Mouse (Mus musculus): ENCODE measurements around the gene Ehd1.
"Not testable (repeated sequence)": the region's sequence is repeated elsewhere in the genome, so short reads cannot be mapped to it uniquely, and the experiment has no call there.

Ehd1 gene

DNA sequence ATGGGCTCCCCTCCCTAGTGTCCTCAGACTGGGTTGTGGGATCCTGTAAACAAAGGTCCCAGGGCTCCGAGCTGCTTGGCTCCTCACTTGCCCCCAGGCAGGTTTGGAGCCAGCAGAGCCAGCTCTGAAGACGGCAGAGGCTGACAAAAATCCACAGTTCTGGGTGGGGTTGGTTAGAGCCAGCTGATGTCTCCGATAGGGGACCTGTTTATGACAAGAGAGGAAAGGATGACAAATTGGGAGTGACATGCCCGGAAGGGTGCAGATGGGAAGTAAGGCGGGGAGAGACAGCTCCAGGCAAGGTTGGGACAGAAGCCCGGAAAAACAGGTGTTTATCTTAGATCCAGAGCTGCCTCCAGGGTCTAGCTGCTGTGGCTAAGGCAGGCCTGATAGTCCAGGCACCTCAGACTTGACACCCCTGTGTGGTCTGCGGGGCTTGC is 23.9 kb downstream of the Ehd1 start:
- DNase-seq (ENCODE audit: low read depth, low spot score), result peak; percentile 54

DNA sequence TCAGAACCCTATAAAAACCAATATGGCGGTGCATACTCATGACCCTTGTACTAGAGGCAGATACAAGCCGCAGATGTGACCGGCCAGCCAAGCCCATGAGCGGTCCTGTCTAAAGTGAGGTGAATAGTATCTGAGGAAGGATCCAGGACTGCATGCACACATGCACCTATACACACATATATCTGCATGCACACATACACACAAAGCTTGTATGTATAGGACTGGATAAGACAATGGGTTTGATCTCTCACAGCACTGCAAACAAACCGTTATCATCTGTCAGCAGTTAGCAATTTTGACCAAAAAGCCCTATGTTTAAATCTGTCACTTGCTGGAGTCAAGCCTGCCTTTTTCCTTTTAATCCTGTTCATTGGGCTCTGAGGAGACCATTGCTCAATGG is 25.6 kb downstream of the Ehd1 start:
- no peak for DNase-seq (ENCODE audit: low read depth, low spot score)

DNA sequence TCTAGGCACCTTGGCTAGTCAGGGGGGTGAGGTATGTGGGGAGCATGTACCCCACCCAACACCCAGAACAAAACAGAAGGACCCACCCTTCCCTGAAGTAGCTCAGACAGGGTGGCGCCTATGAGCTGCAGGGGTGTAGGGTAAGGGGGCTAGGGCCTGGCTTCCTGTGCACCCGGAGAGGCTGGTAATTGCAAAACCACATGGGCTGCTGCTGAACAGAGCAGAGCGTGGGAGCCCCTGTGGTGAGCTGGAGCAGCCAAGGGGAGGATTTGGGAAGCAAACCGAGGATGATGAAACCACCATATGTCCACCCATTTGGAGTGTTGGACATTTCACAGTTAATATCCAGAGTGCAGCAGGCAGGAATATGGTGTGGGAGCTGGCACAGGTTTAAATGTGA is 26.0 kb downstream of the Ehd1 start:
- DNase-seq (ENCODE audit: low read depth, low spot score), result no peak

DNA sequence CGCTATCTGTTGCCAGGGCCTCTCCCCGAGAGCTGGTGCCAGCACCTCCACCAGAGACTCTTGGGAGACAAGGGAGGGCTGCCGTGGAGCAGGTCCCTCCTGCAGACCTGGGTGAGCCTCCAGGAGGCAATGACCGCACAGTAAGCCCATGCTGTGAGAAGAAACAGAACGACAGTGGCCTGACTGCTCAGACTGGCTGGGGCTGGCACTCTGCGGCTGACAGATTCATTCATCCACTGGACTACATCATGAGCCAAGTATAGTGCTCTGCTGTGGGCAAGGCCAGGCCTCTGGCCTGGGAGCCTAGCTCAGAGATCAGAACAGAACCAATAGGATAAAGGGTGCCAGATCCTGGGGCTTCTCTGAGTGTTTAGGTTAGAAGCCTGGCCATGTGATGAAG is 27.3 kb downstream of the Ehd1 start:
- DNase-seq (ENCODE audit: low read depth, low spot score), result no peak

DNA sequence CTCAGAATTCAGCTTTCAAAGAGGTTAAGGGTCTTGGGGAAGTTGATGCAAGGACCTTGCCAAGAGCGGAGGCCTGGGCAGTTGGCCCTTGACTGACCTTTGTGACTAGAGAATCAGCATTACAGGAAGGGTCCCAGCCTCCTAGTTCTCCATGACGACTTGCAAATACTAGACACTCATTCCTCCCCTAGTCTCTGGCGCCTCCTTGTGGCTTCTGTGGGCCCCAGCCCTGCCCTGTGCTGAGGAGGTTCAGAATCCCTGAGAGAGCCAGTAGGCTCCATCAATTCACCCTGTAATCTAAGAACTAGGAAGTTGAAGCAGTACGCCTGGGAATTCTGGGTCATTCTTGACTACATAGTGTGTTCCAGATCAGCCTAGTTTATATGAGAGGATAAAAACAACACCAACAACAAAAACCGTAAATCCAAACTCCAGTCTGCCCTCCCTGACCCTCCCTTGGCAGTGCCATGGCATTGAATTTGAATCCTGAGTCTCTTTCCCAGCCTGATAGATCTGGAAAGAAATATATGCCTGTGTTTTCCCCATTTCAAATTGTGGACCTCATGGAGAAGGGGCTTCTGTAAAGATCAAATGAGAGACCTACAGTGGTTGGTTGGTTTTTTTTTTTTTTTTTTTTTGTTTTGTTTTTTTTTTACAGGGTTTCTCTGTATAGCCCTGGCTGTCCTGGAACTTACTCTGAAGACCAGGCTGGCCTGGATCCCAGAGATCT is 28.4 kb downstream of the Ehd1 start:
- DNase-seq (ENCODE audit: low read depth, low spot score), result peak; percentile 93

DNA sequence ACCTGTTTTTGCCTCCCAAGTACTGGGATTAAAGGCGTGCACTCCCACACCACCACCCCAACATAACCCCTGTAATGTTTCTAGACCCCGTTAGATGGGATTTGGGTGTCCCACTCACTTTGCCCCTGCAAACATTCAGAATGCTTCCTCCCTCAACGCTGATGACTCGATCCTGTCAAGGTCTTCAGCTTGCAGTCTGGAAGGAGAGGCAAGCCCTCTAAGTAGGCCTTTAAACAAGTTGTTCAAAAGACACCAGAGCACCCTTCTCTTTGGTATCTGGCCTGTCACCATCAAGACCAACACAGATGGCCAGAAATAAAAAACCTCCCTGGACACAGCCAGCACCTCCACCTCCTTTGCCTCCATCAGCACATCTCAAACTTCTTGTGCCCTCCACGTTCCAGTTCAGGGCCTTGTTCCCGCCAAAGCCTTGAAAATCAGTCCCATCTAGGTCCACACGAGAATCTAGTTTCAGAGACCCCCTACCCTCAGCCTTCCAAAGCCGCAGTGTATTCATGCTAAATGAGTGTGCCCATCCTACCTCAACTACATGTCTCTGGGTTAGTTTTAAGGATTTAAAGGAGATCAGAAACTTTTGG is 29.1 kb downstream of the Ehd1 start:
- DNase-seq (ENCODE audit: low read depth, low spot score), result no peak

DNA sequence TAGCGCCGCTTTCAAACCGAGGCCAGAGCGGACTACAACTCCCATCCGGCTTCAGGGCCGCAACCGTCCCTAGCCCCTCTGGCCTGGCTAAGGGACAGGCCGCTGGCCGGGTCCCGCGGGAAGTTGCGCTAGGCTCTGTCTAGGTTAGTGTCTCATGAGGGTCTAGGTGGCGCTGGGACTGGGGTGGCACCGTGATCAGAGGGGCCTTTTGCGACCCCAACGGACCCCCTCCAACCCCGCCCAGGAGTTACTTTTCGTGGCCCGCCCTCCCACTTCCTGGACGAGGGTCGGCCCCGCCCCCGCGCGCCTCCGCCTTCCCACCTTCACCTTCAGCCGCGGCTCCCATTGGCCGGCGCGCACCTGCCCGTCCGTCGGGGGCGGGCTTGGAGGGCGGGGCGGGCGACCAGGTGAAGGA is 29.6 kb downstream of the Ehd1 start, which contains the start of gene Cdc42bpg:
Cdc42bpg (plus strand) TSS at position 320 of the 415 bp plus-strand sequence.
- peak; percentile 94 for DNase-seq (ENCODE audit: low read depth, low spot score)

DNA sequence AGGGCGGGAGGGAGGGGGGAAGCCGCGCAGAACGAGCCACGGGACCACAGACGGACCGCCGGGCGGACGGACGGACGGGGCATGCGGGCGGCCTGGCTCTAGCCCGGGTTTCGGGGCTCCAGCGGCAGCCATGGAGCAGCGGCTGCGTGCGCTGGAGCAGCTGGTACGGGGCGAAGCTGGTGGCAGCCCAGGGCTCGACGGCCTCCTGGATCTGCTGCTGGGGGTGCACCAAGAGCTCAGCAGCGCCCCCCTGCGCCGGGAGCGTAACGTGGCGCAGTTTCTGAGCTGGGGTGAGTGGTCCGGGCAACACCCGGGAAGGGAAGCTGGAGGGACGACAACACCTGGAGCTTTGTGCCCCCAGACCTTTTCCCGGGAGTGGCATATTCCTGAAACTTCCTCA is 30.1 kb downstream of the Ehd1 start:
- peak; percentile 93 for DNase-seq (ENCODE audit: low read depth, low spot score)

DNA sequence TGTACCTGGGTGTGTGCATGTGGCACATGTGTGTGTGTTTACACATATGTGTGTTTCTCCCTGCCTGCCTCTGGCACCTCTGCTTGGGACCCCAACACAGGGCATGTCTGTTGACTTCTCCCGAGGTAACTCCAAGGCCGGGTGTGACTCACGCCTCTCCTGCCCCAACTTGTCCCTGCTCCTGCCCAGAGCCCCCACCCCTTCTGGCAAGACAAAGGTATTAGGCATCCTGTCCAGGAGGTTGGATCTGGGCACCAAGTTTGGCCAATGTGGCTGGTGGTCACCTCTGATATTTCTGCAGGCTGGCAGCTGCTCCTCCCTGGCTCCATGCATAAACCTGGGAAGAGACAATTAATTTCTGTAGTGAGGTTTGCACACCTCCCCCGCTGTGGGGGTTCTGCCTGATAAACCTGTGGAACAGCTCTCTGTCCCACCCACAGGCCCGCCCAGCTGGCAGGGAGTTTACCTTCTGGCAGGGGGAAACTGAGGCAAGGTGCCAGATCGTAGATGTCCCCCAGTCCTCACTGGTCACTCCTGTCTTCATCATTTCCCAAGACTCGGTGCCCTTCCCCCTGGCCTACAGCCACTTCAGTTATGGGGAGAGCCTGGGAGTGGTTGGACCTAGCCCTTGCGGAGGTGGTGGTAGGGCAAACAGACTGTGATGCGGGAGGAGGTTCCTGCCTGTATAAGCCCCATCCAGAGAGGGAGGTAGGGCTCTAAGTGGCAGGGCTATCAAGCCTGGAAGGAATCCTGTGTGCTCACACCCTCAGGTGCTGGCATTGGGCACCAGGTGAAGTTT is 31.4 kb downstream of the Ehd1 start:
- no peak for DNase-seq (ENCODE audit: low read depth, low spot score)

DNA sequence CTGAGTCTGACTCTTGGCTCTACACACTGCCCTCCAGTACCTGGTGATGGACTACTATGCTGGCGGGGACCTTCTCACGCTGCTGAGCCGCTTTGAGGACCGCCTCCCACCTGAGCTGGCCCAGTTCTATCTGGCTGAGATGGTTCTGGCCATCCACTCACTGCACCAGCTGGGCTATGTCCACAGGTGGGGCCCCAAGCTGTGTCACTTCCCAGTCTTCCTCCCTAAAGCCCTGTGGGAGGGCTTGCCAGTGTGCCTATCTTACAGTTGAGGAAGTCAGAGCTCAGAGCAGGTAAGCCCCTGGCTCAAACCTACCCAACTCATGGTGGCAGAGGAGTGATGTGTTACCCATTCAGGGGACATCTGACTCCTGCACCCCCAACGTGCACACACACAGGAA is 33.7 kb downstream of the Ehd1 start:
- DNase-seq (ENCODE audit: low read depth, low spot score), result no peak

DNA sequence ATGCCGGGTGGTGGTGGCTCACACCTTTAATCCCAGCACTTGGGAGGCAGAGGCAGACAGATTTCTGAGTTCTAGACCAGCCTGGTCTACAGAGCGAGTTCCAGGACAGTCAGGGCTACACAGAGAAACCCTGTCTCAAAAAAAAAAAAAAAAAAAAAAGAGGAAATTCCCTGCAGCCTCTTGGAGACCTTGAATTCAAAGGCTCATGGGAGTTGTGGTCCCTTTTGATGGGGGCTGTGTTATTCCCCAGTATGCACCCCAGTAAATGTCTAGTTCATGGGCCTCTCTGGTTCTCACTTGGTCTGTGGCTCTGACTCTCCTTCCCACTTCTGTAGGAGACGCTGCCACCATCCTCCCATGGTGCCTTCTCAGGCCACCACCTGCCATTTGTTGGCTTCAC is 35.3 kb downstream of the Ehd1 start:
- not testable (repeated sequence) for DNase-seq (ENCODE audit: low read depth, low spot score)

DNA sequence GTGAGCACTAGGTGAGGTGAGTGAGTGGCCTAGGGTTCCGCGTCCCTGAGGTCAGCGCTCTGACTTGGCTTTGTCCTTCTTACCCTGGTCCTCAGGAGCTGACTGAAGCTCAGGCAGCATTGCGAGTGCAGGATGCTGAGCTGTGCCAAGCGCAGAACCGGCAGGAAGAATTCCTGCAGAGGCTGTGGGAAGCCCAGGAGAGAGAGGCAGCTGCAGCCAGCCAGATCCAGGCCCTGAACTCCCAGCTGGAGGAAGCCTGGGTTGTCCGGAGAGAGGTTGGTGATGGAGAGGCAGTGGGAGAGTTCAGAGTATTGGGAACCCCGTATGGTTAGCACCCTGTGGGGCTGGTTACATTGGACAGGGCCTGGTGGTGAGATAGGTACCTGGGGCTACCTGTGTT is 37.3 kb downstream of the Ehd1 start:
- no peak for DNase-seq (ENCODE audit: low read depth, low spot score)

DNA sequence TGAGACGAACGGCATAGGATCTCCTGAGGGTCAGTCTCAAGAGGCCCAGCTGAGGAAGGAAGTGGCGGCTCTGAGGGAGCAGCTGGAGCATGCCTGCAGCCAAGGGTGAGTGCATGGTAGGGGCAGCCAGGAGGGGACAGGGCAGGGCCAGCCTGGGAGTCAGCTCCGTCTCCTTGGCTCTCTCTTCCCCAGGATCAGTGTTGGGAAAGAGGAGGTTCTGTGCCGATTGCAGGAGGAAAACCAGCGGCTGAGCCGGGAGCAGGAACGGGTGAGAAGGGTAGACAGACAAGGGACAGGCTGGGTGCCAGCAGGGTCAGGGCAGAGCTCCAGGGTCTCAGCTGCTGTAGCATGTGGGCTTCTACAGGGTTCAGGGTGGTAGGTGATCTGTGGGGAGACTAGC is 38.0 kb downstream of the Ehd1 start:
- no peak for DNase-seq (ENCODE audit: low read depth, low spot score)

DNA sequence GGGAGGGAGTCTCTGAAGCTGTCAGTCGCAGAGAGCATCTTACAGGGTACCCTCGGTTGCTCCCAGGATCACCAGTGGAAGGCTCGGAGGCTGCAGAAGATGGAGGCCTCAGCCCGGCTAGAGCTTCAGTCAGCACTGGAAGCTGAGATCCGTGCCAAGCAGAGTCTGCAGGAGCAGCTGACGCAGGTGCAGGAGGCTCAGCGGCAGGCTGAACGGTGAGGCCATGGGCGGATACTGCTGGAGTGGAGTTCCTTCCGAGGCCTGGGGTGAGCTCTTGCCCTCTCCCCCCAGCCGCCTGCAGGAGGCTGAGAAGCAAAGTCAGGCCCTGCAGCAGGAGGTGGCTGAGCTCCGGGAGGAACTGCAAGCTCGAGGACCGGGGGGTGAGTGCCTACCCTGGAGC is 39.0 kb downstream of the Ehd1 start:
- DNase-seq (ENCODE audit: low read depth, low spot score), result no peak

DNA sequence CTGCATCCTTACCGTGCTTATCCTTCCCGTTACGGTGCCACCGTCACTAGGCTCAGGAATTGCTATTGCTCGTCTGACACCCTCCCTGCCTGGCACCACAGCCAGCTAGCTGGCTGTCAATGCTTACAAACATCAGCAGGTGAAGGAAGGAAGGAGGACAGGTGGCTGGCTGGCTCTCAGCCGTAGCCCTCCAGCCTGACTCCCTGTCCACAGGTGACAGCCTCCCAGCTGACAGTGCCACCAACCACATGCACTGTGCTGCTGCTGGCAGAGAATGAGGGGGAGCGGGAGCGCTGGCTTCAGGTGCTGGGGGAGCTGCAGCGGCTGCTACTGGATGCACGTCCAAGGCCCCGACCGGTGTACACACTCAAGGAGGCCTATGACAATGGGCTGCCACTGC is 41.6 kb downstream of the Ehd1 start:
- DNase-seq (ENCODE audit: low read depth, low spot score), result no peak

DNA sequence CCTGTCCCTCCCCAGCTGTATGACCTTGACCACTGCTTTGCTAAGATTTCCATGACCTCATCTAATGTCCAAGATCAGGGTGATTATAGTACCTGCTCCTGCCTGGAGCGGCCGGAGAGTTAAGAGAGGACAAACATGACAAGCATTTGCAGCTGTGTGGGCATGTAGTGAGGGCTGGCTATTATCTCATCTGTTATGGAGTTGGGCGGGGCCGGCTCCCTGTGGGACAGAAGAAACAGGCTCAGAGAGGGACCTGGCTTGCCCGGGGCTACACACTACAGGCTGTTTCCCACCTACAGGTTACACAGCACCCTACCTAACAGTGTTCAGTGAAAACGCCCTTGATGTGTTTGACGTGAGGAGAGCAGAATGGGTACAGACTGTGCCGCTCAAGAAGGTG is 44.8 kb downstream of the Ehd1 start:
- DNase-seq (ENCODE audit: low read depth, low spot score), result peak; percentile 55

DNA sequence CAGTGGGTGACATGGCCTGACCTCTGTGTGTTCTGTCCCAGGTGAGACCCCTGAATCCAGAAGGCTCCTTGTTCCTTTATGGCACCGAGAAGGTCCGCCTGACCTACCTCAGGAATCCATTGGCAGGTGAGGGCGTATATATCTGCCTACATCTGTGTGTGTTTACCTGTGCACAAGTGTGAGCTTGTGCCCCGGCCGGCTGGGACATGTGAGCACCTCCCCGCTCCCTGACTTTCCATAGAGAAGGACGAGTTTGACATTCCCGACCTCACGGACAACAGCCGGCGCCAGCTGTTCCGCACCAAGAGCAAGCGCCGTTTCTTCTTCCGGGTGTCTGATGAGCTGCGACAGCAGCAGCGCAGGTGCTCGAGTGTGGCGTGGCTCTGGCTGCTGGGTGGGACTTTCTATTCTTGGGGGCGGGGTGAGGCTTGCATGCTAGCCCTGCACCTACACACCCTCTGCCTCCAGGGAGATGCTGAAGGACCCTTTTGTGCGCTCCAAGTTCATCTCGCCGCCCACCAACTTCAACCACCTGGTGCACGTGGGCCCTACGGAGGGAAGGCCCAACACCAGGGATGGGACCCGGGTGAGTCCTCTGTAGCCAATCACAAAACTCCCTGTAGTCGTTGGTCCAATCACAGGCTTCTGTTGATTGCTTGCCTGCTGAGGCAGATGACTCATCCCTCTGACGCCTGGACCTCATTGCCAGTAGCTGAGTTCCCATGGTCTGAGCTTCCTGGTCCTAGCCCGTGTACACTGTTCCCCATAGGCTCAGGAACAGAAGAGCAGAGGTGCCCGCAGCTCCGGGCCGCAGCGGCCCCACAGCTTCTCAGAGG is 45.5 kb downstream of the Ehd1 start:
- DNase-seq (ENCODE audit: low read depth, low spot score), result peak; percentile 93

DNA sequence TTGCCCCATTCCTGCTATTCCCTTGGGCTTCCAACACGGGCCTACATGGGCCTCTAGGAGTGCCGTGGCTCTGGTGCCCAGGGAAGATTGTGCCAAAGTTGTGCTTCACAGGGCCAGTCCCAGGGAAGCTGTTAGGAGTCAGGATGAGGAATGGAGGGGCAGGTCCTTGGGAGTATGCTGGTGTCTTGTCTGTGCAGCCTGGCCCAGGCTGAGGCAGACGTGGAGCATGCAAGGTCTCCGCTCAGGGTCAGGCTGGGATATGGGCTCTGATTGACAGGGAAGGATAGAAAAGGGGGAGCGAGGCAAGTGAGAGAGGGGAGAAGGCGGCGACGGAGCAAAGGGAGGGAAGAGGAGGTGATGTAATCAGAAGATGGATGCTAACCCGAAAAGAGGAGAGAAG is 48.2 kb downstream of the Ehd1 start:
- no peak for DNase-seq (ENCODE audit: low read depth, low spot score)

DNA sequence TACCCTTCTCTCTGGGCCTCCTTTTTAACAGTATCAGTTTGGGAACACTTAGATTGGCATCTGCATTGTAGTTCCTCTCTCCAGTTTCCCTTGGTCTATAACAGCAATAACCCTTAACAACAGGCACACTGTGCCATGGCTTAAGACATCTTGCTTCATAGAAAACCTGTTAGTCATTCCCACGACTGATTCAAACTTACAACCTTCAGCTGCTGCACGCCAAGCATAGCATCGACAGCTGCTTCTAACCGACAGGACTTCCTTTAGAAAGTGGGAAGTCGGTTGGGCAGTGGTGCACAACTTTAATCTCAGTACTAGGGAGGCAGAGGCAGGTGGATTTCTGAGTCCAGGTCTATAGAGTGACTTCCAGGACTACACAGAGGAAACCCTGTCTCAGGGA is 54.7 kb downstream of the Ehd1 start:
- no peak for DNase-seq (ENCODE audit: low read depth, low spot score)

DNA sequence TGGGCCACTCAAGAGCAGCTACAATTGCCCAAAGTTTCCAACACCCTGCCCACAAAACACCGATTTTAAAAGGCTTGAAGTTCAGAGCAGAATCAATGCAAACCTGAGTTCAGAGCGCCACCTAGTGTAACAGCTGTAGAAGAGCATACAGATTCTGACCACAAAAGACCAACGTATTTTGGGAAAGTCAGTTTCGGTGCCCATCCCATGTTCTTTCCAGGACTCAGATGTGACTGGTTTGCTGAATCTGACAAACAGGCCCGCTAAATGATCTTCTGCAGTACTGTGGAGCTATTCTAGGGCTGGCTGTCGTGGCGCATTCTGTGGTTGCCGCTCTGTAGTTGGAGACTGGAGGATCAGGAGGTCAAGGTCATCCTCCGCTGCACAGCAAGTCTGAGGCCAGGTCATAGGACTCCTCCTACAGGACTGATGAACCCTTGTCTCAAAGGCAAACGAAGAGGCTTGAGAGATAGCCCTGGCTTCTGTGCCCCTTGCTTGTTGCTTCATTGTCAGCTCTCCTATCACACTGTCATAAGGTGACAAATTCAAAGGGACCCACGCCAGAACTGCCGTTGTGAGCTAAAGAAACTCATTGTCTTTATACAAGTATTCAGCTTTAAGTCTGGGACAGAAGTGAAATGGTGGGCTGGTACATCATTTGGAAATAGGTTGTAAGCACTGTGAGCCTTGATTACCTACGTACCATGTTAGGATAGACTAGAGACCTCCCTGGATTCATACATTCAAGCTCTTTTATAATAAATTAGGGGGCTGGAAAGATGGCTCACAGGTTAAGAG is 55.4 kb downstream of the Ehd1 start:
- peak; percentile 77 for DNase-seq (ENCODE audit: low read depth, low spot score)
